In the genomic region with DNA sequence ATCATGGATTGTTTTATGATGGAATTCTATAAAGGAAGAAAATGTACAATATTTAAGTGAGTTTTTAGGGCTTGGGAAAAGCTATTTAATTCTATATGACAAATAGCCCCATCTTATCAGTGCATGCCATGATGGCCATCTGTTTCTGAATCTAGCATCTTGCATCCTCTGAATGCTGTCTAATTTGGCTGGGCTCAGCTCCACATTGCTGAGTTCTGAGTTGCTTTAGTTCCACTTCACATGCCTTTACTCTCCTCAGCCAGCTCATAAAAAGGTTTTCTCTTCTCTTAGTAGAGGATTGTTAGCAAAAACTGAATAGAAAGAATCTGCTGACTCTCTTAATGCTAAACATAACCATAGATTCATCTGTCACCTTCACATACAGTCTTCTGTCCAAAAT, we compare ENCODE assay signal across 15 mouse cellular contexts.
"Had no signal": no experiment of that assay in that cellular context is flagged by ENCODE, and none has a peak within 500 bp of the region (broad histone marks: within the 10 kb centered on the region; RNA-seq: fewer than 3 reads in every experiment).

No protein-coding gene starts in this region.

- H3K27me3 ChIP-seq: liver, embryonic 12.5 days; megakaryocyte, embryonic 14.5 days; midbrain, embryonic 12.5 days; midbrain, embryonic 15.5 days; neural tube, embryonic 12.5 days; stomach, embryonic 15.5 days had no signal

- H3K4me1 ChIP-seq: liver, embryonic 12.5 days; megakaryocyte, embryonic 14.5 days; midbrain, embryonic 12.5 days; midbrain, embryonic 15.5 days; neural tube, embryonic 12.5 days; stomach, embryonic 15.5 days had no signal

- DNase-seq: lung, adult 18-20 months; lung, embryonic 14.5 days; lung, postnatal 10 days; lung, postnatal 4 days; thymus, adult 2 months; thymus, postnatal 25 days; thymus, postnatal 4 days had no signal

- H3K36me3 ChIP-seq: liver, embryonic 12.5 days; midbrain, embryonic 12.5 days; midbrain, embryonic 15.5 days; neural tube, embryonic 12.5 days; stomach, embryonic 15.5 days had no signal

- ATAC-seq: liver, embryonic 12.5 days; midbrain, embryonic 15.5 days had no signal

- H3K9me3 ChIP-seq: liver, embryonic 12.5 days; midbrain, embryonic 12.5 days; midbrain, embryonic 15.5 days; neural tube, embryonic 12.5 days; stomach, embryonic 15.5 days had no signal

- H3K4me2 ChIP-seq: liver, embryonic 12.5 days; lung, embryonic 14.5 days; midbrain, embryonic 12.5 days; midbrain, embryonic 15.5 days; neural tube, embryonic 12.5 days; stomach, embryonic 15.5 days had no signal

- H3K27ac ChIP-seq: liver, embryonic 12.5 days; liver, embryonic 14.5 days; midbrain, embryonic 12.5 days; midbrain, embryonic 15.5 days; neural tube, embryonic 12.5 days; stomach, embryonic 15.5 days; stomach, postnatal 0 days had no signal

- H3K4me3 ChIP-seq: liver, embryonic 12.5 days; megakaryocyte, embryonic 14.5 days; midbrain, embryonic 12.5 days; midbrain, embryonic 15.5 days; neural tube, embryonic 12.5 days; stomach, embryonic 15.5 days had no signal

- H3K9ac ChIP-seq: liver, embryonic 12.5 days; liver, embryonic 14.5 days; lung, embryonic 14.5 days; midbrain, embryonic 12.5 days; midbrain, embryonic 15.5 days; neural tube, embryonic 12.5 days; stomach, embryonic 15.5 days had no signal
